Mouse (Mus musculus) erythroblast, embryonic 14.5 days (primary cell): ENCODE measurements around the gene Sema4f.

Experiments
- GATA1 ChIP-seq: IDR thresholded peaks from 2 replicates; pipeline ENCODE4 v1.6.1; 2012; ENCODE audit warnings: low read length, inconsistent platforms, mixed read lengths
- TAL1 ChIP-seq: IDR thresholded peaks from 3 replicates; pipeline ENCODE4 v1.6.1; 2012; ENCODE audit warnings: low read length, inconsistent platforms, mixed read lengths

DNA sequence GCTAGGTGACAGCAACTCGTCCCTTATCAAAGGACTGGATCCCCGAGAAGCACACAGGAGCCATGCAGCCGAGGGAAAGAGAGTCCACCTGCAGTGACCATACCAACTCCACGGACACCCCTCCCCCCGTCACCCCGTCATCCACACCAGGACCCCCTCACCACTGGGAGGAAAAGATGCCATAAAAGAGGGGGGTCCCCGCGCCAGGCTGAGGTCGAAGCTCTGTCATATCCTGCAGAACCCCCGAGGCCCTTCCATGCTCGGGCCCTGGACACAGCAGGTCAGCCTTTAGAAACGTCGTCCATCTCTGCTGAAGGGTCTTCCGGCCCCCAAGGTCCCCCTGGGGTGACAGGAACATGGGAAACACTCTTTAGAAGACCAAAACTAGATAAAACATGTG is 21.2 kb downstream of the Sema4f start:
- TF ChIP-seq GATA1 (no peak), TAL1 (no peak)
